Mouse (Mus musculus): Measurements from ENCODE around the gene Krt71. TPM values are rescaled to one million over a fixed set of nuclear protein-coding genes. Genes with fewer than 3 reads are reported as not detected.

Krt71 gene
- not detected for total RNA-seq (2021)

DNA sequence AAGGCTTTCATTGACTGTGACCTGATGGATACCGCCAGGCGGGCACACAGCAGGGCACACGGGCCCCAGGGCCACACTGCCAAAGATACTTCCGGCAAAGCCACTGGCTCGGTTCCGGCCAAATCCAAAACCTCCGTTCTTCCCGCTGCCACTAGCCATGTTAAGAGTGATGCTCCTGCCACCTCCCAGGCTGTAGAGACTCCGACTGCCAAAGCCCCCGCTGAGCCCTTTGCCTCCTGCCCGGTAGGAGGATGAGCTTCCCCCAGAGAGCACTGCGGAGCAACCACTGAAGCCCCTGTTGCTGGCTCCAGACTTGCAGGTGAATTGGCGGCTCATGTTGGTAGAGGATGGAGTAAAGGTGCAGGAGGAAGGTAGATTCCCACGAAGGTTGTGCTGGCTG is at the start of gene Krt71:
TSS of gene Krt71 (minus strand) at position 399 of the 400 bp plus-strand sequence.
- no peak for DNase-seq (ENCODE audit: low spot score in 2 of 2)
- intact Hi-C loops (cut with DNase I): no loop called here

DNA sequence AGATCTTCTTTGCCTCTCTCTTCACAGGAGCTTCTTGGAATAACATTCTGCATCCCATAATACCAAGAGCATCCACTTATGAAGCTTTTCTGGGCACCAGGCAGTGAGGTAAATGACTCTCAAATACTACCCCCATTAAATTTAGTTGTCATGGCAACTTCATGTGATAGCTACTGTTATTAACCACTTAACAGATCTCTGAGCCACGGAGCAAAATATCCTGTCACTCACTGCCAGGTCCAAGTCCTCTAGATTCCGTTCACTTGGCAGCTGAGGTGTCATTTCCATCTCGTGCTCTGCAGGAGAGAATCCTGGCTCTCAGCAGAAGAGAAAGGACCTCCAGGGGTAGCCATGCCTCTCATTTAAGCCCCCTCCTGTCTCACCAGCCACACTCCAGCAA is 48.0 kb upstream of the Krt71 start:
- DNase-seq (ENCODE audit: low spot score in 2 of 2): no peak
- intact Hi-C loops (cut with DNase I): no loop called here

GRCm38 (mm10) chr15:101786360-101786759 is 43.5 kb upstream of the Krt71 start, which contains the start of gene Krt72:
Gene Krt72 (minus strand): TSS chr15:101786460.
- no peak for DNase-seq (ENCODE audit: low spot score in 2 of 2)
- intact Hi-C loops (cut with DNase I): no loop called here

DNA sequence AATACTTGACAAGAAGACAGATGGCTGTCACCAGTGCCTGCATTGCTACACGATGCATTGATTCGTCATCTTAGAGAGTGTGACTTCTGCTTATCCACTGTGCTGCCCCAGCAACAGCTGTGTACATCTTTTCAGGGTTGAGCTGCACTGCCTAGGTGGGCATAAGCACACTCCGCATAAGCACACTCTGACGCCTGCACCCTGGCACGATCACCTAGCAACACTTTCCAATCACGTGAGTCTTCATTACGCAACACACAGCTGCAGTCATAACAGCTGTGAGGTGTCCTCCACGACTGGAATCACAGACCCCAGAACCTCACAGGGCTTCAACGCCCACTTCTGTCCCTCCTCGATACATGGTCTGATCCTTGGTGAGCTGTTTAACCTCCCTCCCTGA is 30.5 kb upstream of the Krt71 start:
- intact Hi-C loops (cut with DNase I): loop anchor here (2.0 kb wide), 1 partner anchor 253 kb away; no protein-coding TSS in a partner anchor
- DNase-seq (ENCODE audit: low spot score in 2 of 2): no peak

DNA sequence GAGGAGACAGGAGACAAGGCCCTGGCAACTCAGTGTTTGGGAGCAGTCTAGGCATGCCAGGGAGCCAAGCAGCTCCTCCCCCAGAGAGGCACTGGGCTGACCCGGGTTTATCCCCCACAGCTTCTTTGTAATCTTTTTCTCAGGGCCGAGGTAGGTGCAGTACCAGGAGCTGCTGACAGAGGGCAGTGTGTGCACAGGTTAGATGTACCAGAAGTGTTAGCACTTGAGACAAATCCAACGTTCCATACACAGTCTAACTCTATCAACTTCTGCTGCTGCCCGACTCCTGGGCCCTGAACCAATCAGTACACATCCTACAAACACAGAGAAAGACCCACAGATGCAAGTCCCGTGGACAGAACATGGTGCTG is 29.8 kb upstream of the Krt71 start:
- intact Hi-C loops (cut with DNase I): loop anchor here (1.0 to 2.0 kb wide), 3 partner anchors 201 to 433 kb away; no protein-coding TSS in a partner anchor
- peak; percentile 81 to 85 for DNase-seq (ENCODE audit: low spot score in 2 of 2)

DNA sequence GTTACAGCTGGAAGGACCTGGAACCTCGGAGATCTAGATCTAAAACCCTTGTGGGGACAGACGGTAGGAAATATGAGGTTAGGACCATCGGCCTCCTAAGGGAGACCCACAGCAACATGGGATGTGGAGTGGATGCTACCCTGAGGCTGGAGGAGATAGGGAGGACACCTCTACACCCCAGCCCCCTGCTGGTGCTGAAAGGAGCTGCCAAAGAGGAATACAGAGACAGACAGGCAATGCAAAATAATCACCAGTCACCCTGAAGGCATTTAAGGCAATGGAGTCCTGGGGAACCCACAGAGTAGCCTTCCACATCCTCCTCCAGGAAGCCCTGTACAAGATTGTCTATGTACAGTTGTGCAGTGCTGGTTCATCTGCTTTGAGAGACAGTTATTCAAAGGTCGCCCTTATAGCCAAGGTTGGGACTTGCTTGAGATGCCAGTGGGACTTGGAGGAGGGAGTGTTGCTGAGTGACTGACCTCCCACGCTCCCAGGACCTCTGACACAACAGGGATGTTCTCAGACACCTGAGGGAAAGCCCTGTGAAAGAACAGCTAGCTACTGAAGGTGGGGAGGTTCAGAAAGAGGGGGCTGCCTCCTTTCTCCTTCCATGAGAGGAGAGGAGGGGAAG is 29.3 kb upstream of the Krt71 start:
- intact Hi-C loops (cut with DNase I): loop anchor here (1.0 to 2.0 kb wide), 3 partner anchors 201 to 433 kb away; no protein-coding TSS in a partner anchor
- no peak for DNase-seq (ENCODE audit: low spot score in 2 of 2)

DNA sequence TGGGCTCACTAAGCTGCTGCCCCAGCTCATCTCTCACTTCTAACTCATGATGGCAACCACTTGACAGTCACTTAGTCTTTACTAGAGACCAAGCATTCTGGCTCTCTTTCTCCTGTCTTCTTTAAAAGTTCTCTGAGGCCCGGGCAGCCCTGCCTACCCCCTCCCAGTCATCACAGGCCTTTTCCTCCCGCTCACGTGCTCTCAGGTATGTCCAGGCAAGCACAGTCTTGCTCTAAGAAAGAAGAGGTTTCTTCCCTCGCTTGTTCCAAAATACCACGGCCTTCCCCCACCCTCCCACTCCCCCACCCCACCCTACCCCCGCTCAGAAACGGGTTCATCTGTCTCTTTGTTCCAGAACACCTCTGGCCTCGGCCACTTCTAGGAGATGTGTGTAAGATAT is 27.3 kb upstream of the Krt71 start:
- DNase-seq (ENCODE audit: low spot score in 2 of 2): no peak
- intact Hi-C loops (cut with DNase I): no loop called here

DNA sequence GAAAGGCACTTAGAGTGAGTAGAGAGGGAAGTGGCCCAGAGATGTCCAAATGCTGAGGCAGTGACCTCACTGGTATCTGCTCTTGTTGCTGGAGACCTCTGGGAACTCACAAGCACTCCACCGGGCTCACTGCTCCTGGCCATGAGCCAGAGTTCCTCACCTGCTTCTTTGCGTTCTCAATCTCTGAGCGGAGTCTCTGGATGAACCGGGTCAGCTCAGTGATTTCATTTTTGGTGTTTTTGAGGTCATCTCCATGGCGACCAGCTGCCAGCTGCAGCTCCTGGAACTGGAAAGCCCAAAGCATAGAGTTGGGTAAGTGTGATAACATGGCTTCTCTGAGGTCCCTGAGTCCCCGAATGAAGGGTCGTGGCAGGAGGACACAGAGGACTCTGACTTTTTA is 5.1 kb downstream of the Krt71 start:
- no peak for DNase-seq (ENCODE audit: low spot score in 2 of 2)
- intact Hi-C loops (cut with DNase I): no loop called here

GRCm38 (mm10) chr15:101730653-101731052 is 12.3 kb downstream of the Krt71 start:
- DNase-seq (ENCODE audit: low spot score in 2 of 2): no peak
- intact Hi-C loops (cut with DNase I): no loop called here

- intact Hi-C loops (cut with DNase I): no loop called here
- DNase-seq (ENCODE audit: low spot score in 2 of 2): no peak
Measured at GRCm38 (mm10) chr15:101724686-101725085, 18.2 kb downstream of the Krt71 start.

DNA sequence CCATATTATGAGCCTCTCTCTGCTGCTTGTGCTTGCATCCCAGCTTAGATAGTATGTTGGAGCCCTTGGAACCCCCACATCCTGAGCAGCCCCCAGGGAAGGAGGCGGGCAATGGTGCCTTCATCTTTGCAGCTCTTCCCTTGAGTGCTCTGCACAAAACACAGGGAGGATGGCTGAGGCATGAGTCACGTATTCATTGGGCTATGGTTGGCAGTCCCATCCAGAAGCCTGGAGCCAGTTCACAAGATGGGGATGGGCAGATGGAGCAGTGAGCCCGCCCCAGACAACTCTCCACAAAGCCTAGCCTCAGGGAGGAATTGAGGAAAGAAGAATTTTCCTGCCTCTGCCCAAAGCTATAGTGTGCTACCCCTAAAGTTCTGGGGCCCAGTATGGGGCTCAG is 27.1 kb downstream of the Krt71 start:
- intact Hi-C loops (cut with DNase I): no loop called here
- no peak for DNase-seq (ENCODE audit: low spot score in 2 of 2)

DNA sequence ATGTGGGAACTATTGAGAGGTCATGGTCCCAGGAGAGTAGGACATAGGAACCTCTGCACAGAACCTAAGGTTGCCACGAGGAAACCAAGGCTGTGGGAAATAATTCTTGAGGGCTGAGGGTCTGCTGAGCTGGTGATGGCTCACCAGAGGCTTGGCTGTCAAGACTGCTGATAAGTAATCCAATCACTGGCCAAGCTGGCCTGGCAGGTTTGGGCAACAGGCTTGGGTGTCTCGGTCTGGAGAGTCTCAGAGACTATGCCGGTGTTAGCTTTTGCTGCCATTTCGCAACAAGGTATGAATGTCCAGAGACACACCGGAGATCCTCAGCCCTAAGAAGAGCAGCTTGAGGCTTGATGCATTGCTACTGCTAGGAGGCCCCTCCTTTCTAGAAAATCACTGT is 28.6 kb downstream of the Krt71 start:
- intact Hi-C loops (cut with DNase I): no loop called here
- DNase-seq (ENCODE audit: low spot score in 2 of 2): no peak

DNA sequence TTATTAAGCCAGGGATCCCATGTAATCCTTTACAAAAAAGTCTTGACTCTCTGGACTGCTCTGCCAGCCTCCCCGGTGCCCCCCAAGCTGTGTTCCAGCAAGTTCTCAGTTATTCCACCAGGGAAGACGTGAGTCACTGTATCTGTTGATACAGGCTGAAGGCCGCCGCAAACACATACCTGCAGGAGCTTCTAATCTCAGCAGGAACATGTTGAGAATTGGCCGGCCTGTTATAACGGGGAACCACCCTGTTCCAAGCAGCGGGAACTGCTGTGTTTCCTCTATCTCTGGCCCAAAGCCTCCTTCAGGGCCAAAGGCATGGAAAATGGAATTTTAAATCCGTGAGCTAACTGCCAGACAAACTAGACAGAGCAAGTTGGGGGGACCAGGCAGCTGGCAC is 29.2 kb downstream of the Krt71 start:
- intact Hi-C loops (cut with DNase I): no loop called here
- no peak for DNase-seq (ENCODE audit: low spot score in 2 of 2)

DNA sequence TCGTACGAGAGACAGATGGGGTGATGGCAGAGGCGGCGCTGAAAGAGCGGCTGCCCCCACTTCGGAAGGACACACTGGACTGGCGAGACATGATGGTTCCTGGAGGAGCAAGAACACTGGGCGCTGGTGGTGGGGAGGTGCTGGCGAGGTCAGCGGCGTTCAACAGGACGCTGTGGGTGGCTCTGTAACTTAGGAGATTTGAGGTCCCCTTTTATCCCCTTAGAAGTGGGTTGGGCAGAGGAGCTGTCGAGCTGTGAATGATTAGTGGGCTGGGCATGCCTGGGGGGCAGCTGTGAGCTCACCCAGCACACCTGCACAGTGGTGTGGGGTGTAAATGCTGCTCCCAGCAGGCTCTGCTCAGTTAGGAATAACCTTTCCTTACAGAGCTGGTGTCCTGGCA is 30.2 kb downstream of the Krt71 start, which contains the start of gene Krt5:
TSS of gene Krt5 (minus strand) at position 179 of the 400 bp plus-strand sequence.
- no peak for DNase-seq (ENCODE audit: low spot score in 2 of 2)
- intact Hi-C loops (cut with DNase I): no loop called here

- no peak for DNase-seq (ENCODE audit: low spot score in 2 of 2)
Measured at GRCm38 (mm10) chr15:101708683-101709082, 34.2 kb downstream of the Krt71 start.

GRCm38 (mm10) chr15:101707454-101707853 is 35.5 kb downstream of the Krt71 start:
- intact Hi-C loops (cut with DNase I): no loop called here
- DNase-seq (ENCODE audit: low spot score in 2 of 2): no peak

More at GRCm38 (mm10) chr15:101708683-101709082, 34.2 kb downstream of the Krt71 start:
- intact Hi-C loops (cut with DNase I): no loop called here

GRCm38 (mm10) chr15:101704066-101704465 is 38.8 kb downstream of the Krt71 start:
- no peak for DNase-seq (ENCODE audit: low spot score in 2 of 2)
- intact Hi-C loops (cut with DNase I): no loop called here

DNA sequence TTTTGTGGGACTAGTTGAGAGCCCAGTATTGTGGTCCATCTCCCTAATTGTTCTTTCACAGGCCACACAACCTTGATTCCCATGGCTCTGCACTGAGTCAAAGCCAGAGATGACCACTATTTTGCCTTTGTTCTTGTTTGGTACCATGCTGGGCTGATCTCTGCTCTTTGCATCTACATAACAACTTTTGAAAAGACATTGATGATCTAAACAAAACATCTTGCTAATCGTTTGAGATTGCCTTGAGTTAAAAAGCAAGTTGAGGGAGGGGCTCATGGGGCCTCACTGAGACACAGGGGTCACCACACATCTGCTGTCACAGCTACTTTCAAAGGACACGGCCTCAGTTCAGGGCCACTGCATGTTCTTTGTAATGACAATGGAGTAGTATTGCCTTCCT is 40.5 kb downstream of the Krt71 start:
- intact Hi-C loops (cut with DNase I): no loop called here
- DNase-seq (ENCODE audit: low spot score in 2 of 2): no peak

- intact Hi-C loops (cut with DNase I): no loop called here
- DNase-seq (ENCODE audit: low spot score in 2 of 2): no peak
Measured at GRCm38 (mm10) chr15:101699866-101700265, 43.0 kb downstream of the Krt71 start.

DNA sequence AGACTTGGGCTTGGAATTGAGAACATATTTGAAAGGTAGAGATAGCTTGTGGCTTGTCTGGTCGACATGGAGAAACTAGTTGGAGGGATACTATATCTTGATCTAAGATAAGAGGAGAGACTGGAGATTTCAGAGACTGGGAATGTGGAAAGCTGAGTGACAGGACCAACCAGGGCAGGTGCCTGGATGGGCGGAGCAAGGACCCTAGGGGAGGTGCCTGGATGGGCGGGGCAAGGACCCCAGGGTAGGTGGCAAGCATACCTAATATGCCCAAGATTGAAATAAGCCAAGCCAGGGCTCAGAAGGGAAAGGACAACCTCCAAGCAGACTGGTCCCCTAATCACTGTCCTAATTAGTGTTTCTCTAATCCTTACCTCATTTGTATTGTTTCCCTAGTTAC is 43.7 kb downstream of the Krt71 start:
- DNase-seq (ENCODE audit: low spot score in 2 of 2): no peak
- intact Hi-C loops (cut with DNase I): no loop called here

DNA sequence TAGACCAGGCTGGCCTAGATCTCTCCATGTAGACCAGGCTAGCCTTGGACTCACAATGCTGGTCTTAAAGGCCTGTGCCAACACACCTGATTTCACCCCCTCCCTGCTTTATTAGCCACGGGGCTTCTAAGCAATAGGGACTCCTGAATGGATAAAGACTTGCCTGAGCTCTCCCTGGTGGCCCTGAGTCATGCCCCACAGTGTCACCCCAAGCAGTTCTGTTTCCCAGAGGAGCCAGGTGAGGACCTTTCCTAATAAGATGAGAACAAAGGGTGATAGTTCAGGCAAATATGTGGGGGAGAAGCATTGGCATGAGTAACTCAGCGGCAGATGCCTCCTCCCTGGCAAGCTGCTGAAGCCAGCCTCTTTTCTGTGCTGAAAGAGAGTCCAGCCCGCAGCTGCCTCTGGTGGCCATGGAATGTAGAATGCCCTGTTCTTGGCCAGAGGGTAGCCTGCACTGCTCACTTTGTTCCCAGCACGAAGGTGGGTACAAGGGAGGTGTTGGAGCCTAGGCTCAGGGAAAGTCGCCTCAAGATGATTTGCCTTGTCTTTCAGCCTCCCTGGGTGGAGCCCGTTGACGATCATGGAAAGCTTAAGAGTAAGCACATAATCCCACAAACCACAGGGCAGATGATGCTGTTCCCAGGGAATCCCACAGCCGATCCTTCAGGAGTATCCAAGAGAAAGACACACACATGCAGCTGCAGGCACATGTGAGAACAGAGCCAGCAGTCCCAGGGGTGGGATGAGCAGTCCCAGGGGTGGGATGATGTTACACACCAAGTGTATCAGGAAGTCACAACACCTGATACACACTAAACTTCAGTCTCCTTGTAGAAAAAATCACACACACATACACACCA is 45.4 kb downstream of the Krt71 start:
- DNase-seq (ENCODE audit: low spot score in 2 of 2): no peak
- intact Hi-C loops (cut with DNase I): no loop called here
